Mouse (Mus musculus): ENCODE measurements around the gene Rasgef1b. TPM values are rescaled to one million over a fixed set of nuclear protein-coding genes. Genes with fewer than 3 reads are reported as not detected.

Rasgef1b gene
- total and polyA plus RNA-seq, 2 experiments = 4.0 to 20.4 TPM

- peak; percentile 86 for DNase-seq (ENCODE audit: extremely low read depth, low read depth, low spot score)
- Histone ChIP-seq H3K9ac (ENCODE audit: low read depth, low read length) (no peak overlapping the region), H3K36me3 (ENCODE audit: control insufficient read depth, insufficient read depth, low read length) (no peaks in the 10 kb centered on the region), H3K27ac (replicated peaks; ENCODE audit: insufficient read depth, low read depth, low read length) (no peak overlapping the region), H3K4me3 (ENCODE audit: insufficient read depth, low read depth, low read length) (no peak overlapping the region), H3K79me2 (ENCODE audit: control insufficient read depth, insufficient read depth, low read length) (no peaks in the 10 kb centered on the region), H3K4me1 (ENCODE audit: control insufficient read depth, insufficient read depth, low read length) (peaks cover 2% of the 10 kb centered on the region; the same call in 1 of the 2 replicates), H3K27me3 (ENCODE audit: control insufficient read depth, insufficient read depth, low read length) (no peaks in the 10 kb centered on the region)
- WGBS = 39% methylated on average over 2 of the region's 2 CpGs
- TF ChIP-seq CTCF (IDR thresholded peaks at IDR 0.05; ENCODE audit: low read depth, low read length) = no peak
- TF ChIP-seq POLR2A (IDR thresholded peaks at IDR 0.05; ENCODE audit: extremely low read depth, insufficient read depth, low read length) = no peak
Observed at GRCm38 (mm10) chr5:99332021-99332420, 396.8 kb downstream of the Rasgef1b start.

GRCm38 (mm10) chr5:99329065-99329464 lies 399.8 kb downstream of the Rasgef1b start:
- Histone ChIP-seq H3K4me3 (ENCODE audit: insufficient read depth, low read depth, low read length) (no peak overlapping the region), H3K36me3 (ENCODE audit: control insufficient read depth, insufficient read depth, low read length) (no peaks in the 10 kb centered on the region), H3K9ac (ENCODE audit: low read depth, low read length) (no peak overlapping the region), H3K27me3 (ENCODE audit: control insufficient read depth, insufficient read depth, low read length) (no peaks in the 10 kb centered on the region), H3K27ac (replicated peaks; ENCODE audit: insufficient read depth, low read depth, low read length) (no peak overlapping the region), H3K79me2 (ENCODE audit: control insufficient read depth, insufficient read depth, low read length) (no peaks in the 10 kb centered on the region), H3K4me1 (ENCODE audit: control insufficient read depth, insufficient read depth, low read length) (peaks cover 2% of the 10 kb centered on the region; the same call in 1 of the 2 replicates)
- DNase-seq (ENCODE audit: extremely low read depth, low read depth, low spot score) = peak; percentile 53
- TF ChIP-seq POLR2A (IDR thresholded peaks at IDR 0.05; ENCODE audit: extremely low read depth, insufficient read depth, low read length) = no peak
- no peak for TF ChIP-seq CTCF (IDR thresholded peaks at IDR 0.05; ENCODE audit: low read depth, low read length)
- WGBS = 50% methylated on average over 6 of the region's 6 CpGs

GRCm38 (mm10) chr5:99327019-99327418 lies 401.8 kb downstream of the Rasgef1b start:
- DNase-seq (ENCODE audit: extremely low read depth, low read depth, low spot score) = peak; percentile 55
- peaks cover 2% of the 10 kb centered on the region; the same call in 1 of the 2 replicates for H3K4me1 ChIP-seq (ENCODE audit: control insufficient read depth, insufficient read depth, low read length)
- H3K79me2 ChIP-seq (ENCODE audit: control insufficient read depth, insufficient read depth, low read length) = no peaks in the 10 kb centered on the region
- H3K9ac ChIP-seq (ENCODE audit: low read depth, low read length) = no peak overlapping the region
- no peak for TF ChIP-seq POLR2A (IDR thresholded peaks at IDR 0.05; ENCODE audit: extremely low read depth, insufficient read depth, low read length)
- no peak for TF ChIP-seq CTCF (IDR thresholded peaks at IDR 0.05; ENCODE audit: low read depth, low read length)
- no peak overlapping the region for H3K27ac ChIP-seq (replicated peaks; ENCODE audit: insufficient read depth, low read depth, low read length)
- WGBS = 78% methylated on average over 2 of the region's 2 CpGs
- H3K27me3 ChIP-seq (ENCODE audit: control insufficient read depth, insufficient read depth, low read length) = no peaks in the 10 kb centered on the region
- no peaks in the 10 kb centered on the region for H3K36me3 ChIP-seq (ENCODE audit: control insufficient read depth, insufficient read depth, low read length)
- H3K4me3 ChIP-seq (ENCODE audit: insufficient read depth, low read depth, low read length) = no peak overlapping the region; the same call in 1 of the 2 replicates

GRCm38 (mm10) chr5:99325301-99325700 lies 403.6 kb downstream of the Rasgef1b start:
- Histone ChIP-seq H3K4me3 (ENCODE audit: insufficient read depth, low read depth, low read length) (no peak overlapping the region), H3K36me3 (ENCODE audit: control insufficient read depth, insufficient read depth, low read length) (no peaks in the 10 kb centered on the region), H3K79me2 (ENCODE audit: control insufficient read depth, insufficient read depth, low read length) (no peaks in the 10 kb centered on the region), H3K9ac (ENCODE audit: low read depth, low read length) (no peak overlapping the region), H3K27me3 (ENCODE audit: control insufficient read depth, insufficient read depth, low read length) (no peaks in the 10 kb centered on the region), H3K27ac (replicated peaks; ENCODE audit: insufficient read depth, low read depth, low read length) (no peak overlapping the region), H3K4me1 (ENCODE audit: control insufficient read depth, insufficient read depth, low read length) (peaks cover 2% of the 10 kb centered on the region; the same call in 1 of the 2 replicates)
- TF ChIP-seq POLR2A (IDR thresholded peaks at IDR 0.05; ENCODE audit: extremely low read depth, insufficient read depth, low read length) = no peak
- TF ChIP-seq CTCF (IDR thresholded peaks at IDR 0.05; ENCODE audit: low read depth, low read length) = no peak
- DNase-seq (ENCODE audit: extremely low read depth, low read depth, low spot score) = no peak

GRCm38 (mm10) chr5:99320783-99321182 lies 408.1 kb downstream of the Rasgef1b start:
- TF ChIP-seq POLR2A (IDR thresholded peaks at IDR 0.05; ENCODE audit: extremely low read depth, insufficient read depth, low read length) (no peak), CTCF (IDR thresholded peaks at IDR 0.05; ENCODE audit: low read depth, low read length) (no peak)
- Histone ChIP-seq H3K27ac (replicated peaks; ENCODE audit: insufficient read depth, low read depth, low read length) (no peak overlapping the region), H3K9ac (ENCODE audit: low read depth, low read length) (no peak overlapping the region), H3K4me1 (ENCODE audit: control insufficient read depth, insufficient read depth, low read length) (no peaks in the 10 kb centered on the region), H3K4me3 (ENCODE audit: insufficient read depth, low read depth, low read length) (no peak overlapping the region), H3K36me3 (ENCODE audit: control insufficient read depth, insufficient read depth, low read length) (no peaks in the 10 kb centered on the region), H3K27me3 (ENCODE audit: control insufficient read depth, insufficient read depth, low read length) (no peaks in the 10 kb centered on the region), H3K79me2 (ENCODE audit: control insufficient read depth, insufficient read depth, low read length) (no peaks in the 10 kb centered on the region)
- DNase-seq (ENCODE audit: extremely low read depth, low read depth, low spot score) = no peak
- 77% methylated on average over 4 of the region's 4 CpGs for WGBS

- Histone ChIP-seq H3K27me3 (ENCODE audit: control insufficient read depth, insufficient read depth, low read length) (no peaks in the 10 kb centered on the region), H3K27ac (replicated peaks; ENCODE audit: insufficient read depth, low read depth, low read length) (no peak overlapping the region), H3K9ac (ENCODE audit: low read depth, low read length) (no peak overlapping the region), H3K4me1 (ENCODE audit: control insufficient read depth, insufficient read depth, low read length) (no peaks in the 10 kb centered on the region), H3K4me3 (ENCODE audit: insufficient read depth, low read depth, low read length) (no peak overlapping the region), H3K36me3 (ENCODE audit: control insufficient read depth, insufficient read depth, low read length) (no peaks in the 10 kb centered on the region), H3K79me2 (ENCODE audit: control insufficient read depth, insufficient read depth, low read length) (no peaks in the 10 kb centered on the region)
- no peak for DNase-seq (ENCODE audit: extremely low read depth, low read depth, low spot score)
- WGBS = 63% methylated on average over 4 of the region's 4 CpGs
- no peak for TF ChIP-seq CTCF (IDR thresholded peaks at IDR 0.05; ENCODE audit: low read depth, low read length)
- no peak for TF ChIP-seq POLR2A (IDR thresholded peaks at IDR 0.05; ENCODE audit: extremely low read depth, insufficient read depth, low read length)
Observed at GRCm38 (mm10) chr5:99297939-99298338, 430.9 kb downstream of the Rasgef1b start.

Data from liver, adult 2 months (tissue).